Mouse (Mus musculus) CH12.LX (cell line): ENCODE results near the gene Tbc1d2. TPM values are rescaled to one million over a fixed set of nuclear protein-coding genes. Genes with fewer than 3 reads are reported as not detected.

Source experiments
- DNase-seq: peaks from one replicate; pipeline ENCODE4 v3.0.0-alpha.2; 2013; ENCODE audit errors: extremely low read depth
- H3K27ac ChIP-seq: 2 replicates; pipeline ENCODE4 v1.5.1; 2012; ENCODE audit warnings: low read depth, mild to moderate bottlenecking, control low read depth, moderate library complexity; ENCODE audit not compliant: insufficient read depth
- H3K27me3 ChIP-seq: replicated peaks from 2 replicates; pipeline ENCODE3; 2012; ENCODE audit warnings: inconsistent platforms
- H3K36me3 ChIP-seq, 2 experiments: replicated peaks in 1 of 2; 2 replicates each; pipeline versions ENCODE3 to v1.6.1; 2012; ENCODE audit warnings: inconsistent platforms in 1 of 2, low read length in 1 of 2, mild to moderate bottlenecking in 1 of 2, mixed read lengths in 1 of 2, moderate library complexity in 1 of 2; ENCODE audit not compliant: control insufficient read depth in 1 of 2, insufficient read depth in 1 of 2
- H3K4me1 ChIP-seq, 2 experiments: 2 replicates each; pipeline ENCODE4 v1.6.1; 2012; ENCODE audit warnings: inconsistent platforms in 1 of 2, moderate library complexity in 1 of 2; ENCODE audit not compliant: insufficient read depth in 2 of 2, control insufficient read depth in 1 of 2
- H3K4me2 ChIP-seq: 2 replicates; pipeline ENCODE4 v1.6.1; 2012; ENCODE audit warnings: low read depth, mild to moderate bottlenecking, control low read depth; ENCODE audit not compliant: poor library complexity, insufficient read depth, severe bottlenecking
- H3K4me3 ChIP-seq, 3 experiments: fragments of 150-350 bp in 1 of 3; sonication (generic) in 1 of 3; replicated peaks in 1 of 3; 2 replicates each; pipeline versions ENCODE3 to v1.5.1; 2011 to 2012; ENCODE audit warnings: low read depth in 2 of 3, low read length in 2 of 3, mild to moderate bottlenecking in 2 of 3, moderate library complexity in 2 of 3, control low read depth in 1 of 3, improper control_type of control experiment in 1 of 3, inconsistent platforms in 1 of 3, mixed read lengths in 1 of 3; ENCODE audit not compliant: poor library complexity in 1 of 3
- H3K79me2 ChIP-seq: replicated peaks from 2 replicates; pipeline ENCODE4 v1.6.1; 2012; ENCODE audit warnings: mild to moderate bottlenecking, moderate library complexity; ENCODE audit not compliant: control insufficient read depth, poor library complexity, insufficient read depth, severe bottlenecking; ENCODE audit errors: extremely low read depth
- H3K9ac ChIP-seq: 2 replicates; pipeline ENCODE4 v1.6.1; 2012; ENCODE audit warnings: low read depth, mild to moderate bottlenecking, control low read depth, moderate library complexity; ENCODE audit not compliant: insufficient read depth
- H3K9me3 ChIP-seq: replicated peaks from 2 replicates; pipeline ENCODE3; 2012; ENCODE audit warnings: low read length, inconsistent platforms, mixed read lengths
- CHD1 ChIP-seq: IDR thresholded peaks from 2 replicates; pipeline ENCODE4 v1.6.1; 2012; ENCODE audit warnings: low read depth, low read length, improper control_type of control experiment, inconsistent platforms
- CHD2 ChIP-seq: IDR thresholded peaks from 2 replicates; pipeline ENCODE4 v1.6.1; 2011; ENCODE audit warnings: low read length, improper control_type of control experiment
- CTCF ChIP-seq, 2 experiments: IDR thresholded peaks in 1 of 2; conservative IDR thresholded peaks in 1 of 2; 2 replicates each; pipeline ENCODE4 v1.5.1; 2011 to 2012; ENCODE audit warnings: low read depth in 2 of 2, low read length in 2 of 2, improper control_type of control experiment in 1 of 2, inconsistent platforms in 1 of 2, mild to moderate bottlenecking in 1 of 2, moderate library complexity in 1 of 2
- E2F4 ChIP-seq: IDR thresholded peaks from 2 replicates; pipeline ENCODE4 v1.6.1; 2011; ENCODE audit warnings: low read depth, low read length, improper control_type of control experiment; ENCODE audit not compliant: insufficient replicate concordance
- JUN ChIP-seq: IDR thresholded peaks from 2 replicates; pipeline ENCODE4 v1.6.1; 2011; ENCODE audit warnings: low read depth, mild to moderate bottlenecking, low read length, improper control_type of control experiment, moderate library complexity; ENCODE audit not compliant: insufficient read depth
- MAFK ChIP-seq: IDR thresholded peaks from 2 replicates; pipeline ENCODE4 v1.6.1; 2011; ENCODE audit warnings: low read length, improper control_type of control experiment; ENCODE audit not compliant: insufficient replicate concordance
- MEF2A ChIP-seq: IDR thresholded peaks from 2 replicates; pipeline ENCODE4 v1.6.1; 2014; ENCODE audit warnings: low read depth, mild to moderate bottlenecking, inconsistent platforms, low read length, improper control_type of control experiment, borderline replicate concordance
- MXI1 ChIP-seq: IDR thresholded peaks from 2 replicates; pipeline ENCODE4 v1.6.1; 2011; ENCODE audit warnings: mild to moderate bottlenecking, low read depth, low read length, improper control_type of control experiment
- MYC ChIP-seq: IDR thresholded peaks from 2 replicates; pipeline ENCODE4 v1.6.1; 2011; ENCODE audit warnings: low read depth, mild to moderate bottlenecking, improper control_type of control experiment, low read length
- NELFE ChIP-seq: IDR thresholded peaks from 2 replicates; pipeline ENCODE4 v1.6.1; 2011; ENCODE audit warnings: low read depth, low read length, improper control_type of control experiment
- PAX5 ChIP-seq: IDR thresholded peaks from 2 replicates; pipeline ENCODE4 v1.6.1; 2012; ENCODE audit warnings: low read length, inconsistent platforms, mixed read lengths
- POLR2AphosphoS2 ChIP-seq: IDR thresholded peaks from 2 replicates; pipeline ENCODE4 v1.6.1; 2011; ENCODE audit warnings: low read depth, low read length, improper control_type of control experiment
- RAD21 ChIP-seq: IDR thresholded peaks from 2 replicates; pipeline ENCODE4 v1.6.1; 2011; ENCODE audit warnings: low read depth, mild to moderate bottlenecking, low read length, improper control_type of control experiment, moderate library complexity
- RCOR1 ChIP-seq: conservative IDR thresholded peaks from 2 replicates; pipeline ENCODE4 v1.6.1; 2012; ENCODE audit warnings: low read depth, mild to moderate bottlenecking, inconsistent platforms, low read length, improper control_type of control experiment
- TCF12 ChIP-seq: IDR thresholded peaks from 2 replicates; pipeline ENCODE4 v1.6.1; 2014; ENCODE audit warnings: low read depth, mild to moderate bottlenecking, inconsistent platforms, low read length, improper control_type of control experiment
- UBTF ChIP-seq: IDR thresholded peaks from 2 replicates; pipeline ENCODE4 v1.6.1; 2012; ENCODE audit warnings: low read depth, mild to moderate bottlenecking, inconsistent platforms, low read length, improper control_type of control experiment, moderate library complexity
- ZC3H11A ChIP-seq: IDR thresholded peaks from 2 replicates; pipeline ENCODE4 v1.6.1; 2012; ENCODE audit warnings: low read depth, mild to moderate bottlenecking, inconsistent platforms, low read length, improper control_type of control experiment
- ZMIZ1 ChIP-seq: IDR thresholded peaks from 2 replicates; pipeline ENCODE4 v1.6.1; 2012; ENCODE audit warnings: low read depth, mild to moderate bottlenecking, inconsistent platforms, low read length, improper control_type of control experiment
- dilution Hi-C: fragments of 300-500 bp; cut with MboI; formaldehyde crosslinking; loops from 2 replicates; pipeline ENCODE4 v1.14.3; 2020; ENCODE audit warnings: low sequenced_read_pairs; ENCODE audit not compliant: extremely low pct_unique_long_range_greater_than_20kb, extremely low pct_ligation_motif_present
- in situ Hi-C: fragments of 300-500 bp; cut with MboI; formaldehyde crosslinking; loops from 3 replicates; pipeline ENCODE4 v1.14.3; 2019; ENCODE audit warnings: low sequenced_read_pairs, low pct_ligation_motif_present, low pct_unique_long_range_greater_than_20kb, mixed read lengths
- polyA plus RNA-seq: library from polyadenylated mRNA; unstranded; fragments of >175 nt; gene quantifications from 2 replicates; pipeline ENCODE4 v1.2.1, GENCODE M21; 2012; ENCODE audit warnings: low read depth; ENCODE audit not compliant: insufficient read length
- total RNA-seq, 2 experiments: library from RNA; depleted of rRNA; stranded (reverse); fragments of 300-350 nt in 1 of 2; fragments of >200 nt in 1 of 2; gene quantifications; 2 replicates each; pipeline ENCODE4 v1.2.3; 2012 to 2014

The Tbc1d2 gene
- total and polyA plus RNA-seq, 3 experiments = 0.12 to 1.1 (median 0.29) TPM

DNA sequence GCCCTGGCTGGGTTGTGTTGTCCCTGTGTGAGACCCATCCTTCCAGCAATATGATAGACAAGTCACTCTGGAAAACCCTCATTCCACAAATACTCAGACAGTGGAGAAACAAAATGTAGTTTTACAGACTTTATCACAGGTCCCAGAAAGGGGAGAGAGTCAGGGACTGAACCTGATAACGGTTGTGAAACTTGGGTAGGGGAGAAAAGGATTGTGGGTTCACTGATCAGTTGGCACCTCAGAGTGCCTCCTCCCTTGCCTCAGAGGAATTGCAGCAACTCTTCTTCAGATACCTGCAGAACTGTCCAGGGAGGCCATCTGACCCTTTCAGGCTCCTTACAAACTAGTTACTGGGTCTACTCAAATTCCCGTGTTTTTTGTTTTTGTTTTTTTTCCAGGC is 17.5 kb downstream of the Tbc1d2 start:
- H3K36me3 ChIP-seq = no peaks in the 10 kb centered on the region

DNA sequence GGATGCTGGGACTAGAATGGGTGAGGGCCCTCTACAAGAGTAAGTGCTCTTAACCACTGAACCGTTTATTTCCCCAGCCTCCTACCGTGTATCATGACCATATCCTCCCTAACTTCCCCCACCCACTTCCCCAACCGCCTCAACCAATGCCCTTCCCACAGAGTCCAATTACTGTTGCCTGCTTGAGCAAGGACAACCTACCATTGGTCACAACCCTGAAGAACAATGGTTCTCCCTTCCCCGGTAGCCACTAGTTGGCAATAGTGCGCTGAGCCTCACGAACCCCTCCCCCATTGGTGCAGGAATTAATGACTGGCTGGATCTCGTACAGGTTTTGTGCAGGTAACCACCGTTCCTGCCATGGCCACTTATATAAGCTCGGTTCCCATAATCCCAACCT is 19.6 kb downstream of the Tbc1d2 start:
- Histone ChIP-seq H3K4me1 (peaks cover 8 to 29% of the 10 kb centered on the region in 2 experiments), H3K27ac (no peak overlapping the region), H3K4me2 (no peak overlapping the region), H3K36me3 (no peaks in the 10 kb centered on the region), H3K9me3 (no peaks in the 10 kb centered on the region), H3K4me3 (no peak overlapping the region), H3K79me2 (no peaks in the 10 kb centered on the region), H3K9ac (no peak overlapping the region), H3K27me3 (no peaks in the 10 kb centered on the region)
- peak; percentile 43 for DNase-seq
- in situ Hi-C loops (no loop called here), dilution Hi-C loops (no loop called here)
- peak; percentile 47; the same call in 1 of the 2 replicates for TF ChIP-seq CHD2
- TF ChIP-seq E2F4 = no peak
- TF ChIP-seq TCF12 = no peak
- TF ChIP-seq UBTF = no peak
- no peak for TF ChIP-seq RCOR1
- no peak for TF ChIP-seq POLR2AphosphoS2
- no peak for TF ChIP-seq JUN
- no peak; the same call in 1 of the 2 replicates for TF ChIP-seq RAD21
- peak in 1 of 2 experiments; percentile 42; a peak in 2 of 4 replicates for TF ChIP-seq CTCF (conservative IDR thresholded peaks at IDR 0.05 in 1 of 2, IDR thresholded peaks at IDR 0.05 in 1 of 2; ENCODE audit: low read depth in 2 of 2, low read length in 2 of 2)
- TF ChIP-seq MYC = no peak
- TF ChIP-seq ZC3H11A = no peak
- no peak for TF ChIP-seq MXI1
- TF ChIP-seq MAFK = no peak
- no peak for TF ChIP-seq NELFE
- no peak for TF ChIP-seq MEF2A
- TF ChIP-seq PAX5 = no peak
- no peak for TF ChIP-seq CHD1

More for the DNA sequence above, 17.5 kb downstream of the Tbc1d2 start:
- dilution Hi-C loops (no loop called here), in situ Hi-C loops (no loop called here)
- TF ChIP-seq JUN = no peak
- no peak for TF ChIP-seq MEF2A
- TF ChIP-seq ZMIZ1 = no peak
- TF ChIP-seq MAFK = no peak
- no peak for TF ChIP-seq TCF12
- Histone ChIP-seq H3K27me3 (no peaks in the 10 kb centered on the region), H3K79me2 (no peaks in the 10 kb centered on the region), H3K4me1 (peaks cover 17 to 30% of the 10 kb centered on the region in 2 experiments), H3K9me3 (no peaks in the 10 kb centered on the region), H3K9ac (no peak overlapping the region), H3K27ac (no peak overlapping the region), H3K4me3 (no peak overlapping the region), H3K4me2 (no peak overlapping the region)
- no peak for DNase-seq
